Mouse (Mus musculus): ENCODE measurements around the gene Stab2.

Stab2 gene

DNA sequence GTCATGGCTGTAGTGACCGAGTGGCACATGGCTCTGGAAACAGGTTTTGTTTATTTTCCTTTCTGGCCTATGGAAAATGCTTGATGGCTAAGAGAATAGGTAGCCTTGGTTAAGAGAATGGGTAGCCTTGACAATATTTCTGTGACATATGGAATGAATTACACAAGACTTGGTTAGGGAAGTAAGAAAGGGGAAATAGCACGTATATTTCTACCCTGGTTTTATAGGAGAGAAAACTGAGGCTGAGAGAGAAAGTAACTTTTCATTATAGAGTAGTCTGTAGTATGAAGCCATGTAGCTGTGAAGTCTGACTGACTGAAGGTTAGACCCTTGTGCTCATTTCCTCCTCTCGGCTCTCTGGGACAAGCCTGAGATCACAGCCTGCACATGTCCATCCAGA is 180.9 kb downstream of the Stab2 start:
- DNase-seq (ENCODE audit: low spot score), result no peak

DNA sequence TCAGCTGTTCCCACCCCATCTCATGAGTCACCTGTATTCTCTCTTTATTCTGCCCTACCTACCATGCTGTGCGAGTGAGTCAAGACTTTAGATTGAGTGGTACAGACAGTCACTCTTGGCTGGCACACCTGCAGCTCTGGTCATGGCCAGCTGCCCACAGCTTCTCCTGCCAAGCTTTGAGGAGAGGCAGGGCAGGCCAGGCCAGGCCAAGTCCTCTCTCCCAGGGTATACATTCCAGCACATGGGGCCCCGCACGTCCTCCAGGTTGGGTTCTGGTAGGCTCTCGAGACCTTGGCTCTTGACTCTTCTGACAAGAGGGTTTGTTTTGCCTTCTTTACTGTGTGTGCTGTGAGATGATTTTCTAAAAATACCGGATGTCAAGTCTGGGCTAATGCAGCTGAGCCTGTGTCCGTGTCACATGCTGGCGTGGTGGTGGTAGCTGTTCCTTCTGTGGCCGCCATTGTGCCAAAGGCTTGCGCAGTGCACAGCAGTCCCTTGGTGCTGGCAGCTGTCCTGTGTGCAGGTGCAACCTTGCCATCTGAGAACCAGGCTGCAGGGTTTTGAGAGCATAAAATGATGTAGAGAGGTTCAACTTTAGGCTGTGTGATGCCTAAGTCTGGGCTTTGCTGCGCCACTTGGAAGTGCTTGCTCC is 181.8 kb downstream of the Stab2 start:
- DNase-seq (ENCODE audit: low spot score), result no peak

DNA sequence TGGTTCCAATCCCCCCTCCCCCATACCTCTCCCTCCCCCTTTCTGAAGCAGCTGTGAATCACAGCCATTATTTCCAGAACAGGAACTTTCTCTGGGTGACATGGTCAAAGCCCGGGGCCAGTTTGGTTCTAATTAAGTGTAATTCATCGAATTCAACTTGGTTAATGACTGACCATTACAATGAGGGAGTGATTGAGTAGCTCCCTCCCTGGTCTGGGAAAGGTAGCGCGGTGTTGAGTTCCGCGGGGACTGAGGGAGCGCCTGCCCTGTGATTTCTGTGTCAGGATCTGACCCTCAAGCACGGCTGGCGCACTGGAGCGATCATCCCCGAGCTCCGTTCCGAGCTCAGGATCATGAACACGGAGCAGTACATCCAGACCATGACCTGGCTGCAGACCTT is 183.0 kb downstream of the Stab2 start:
- DNase-seq (ENCODE audit: low spot score), result no peak

DNA sequence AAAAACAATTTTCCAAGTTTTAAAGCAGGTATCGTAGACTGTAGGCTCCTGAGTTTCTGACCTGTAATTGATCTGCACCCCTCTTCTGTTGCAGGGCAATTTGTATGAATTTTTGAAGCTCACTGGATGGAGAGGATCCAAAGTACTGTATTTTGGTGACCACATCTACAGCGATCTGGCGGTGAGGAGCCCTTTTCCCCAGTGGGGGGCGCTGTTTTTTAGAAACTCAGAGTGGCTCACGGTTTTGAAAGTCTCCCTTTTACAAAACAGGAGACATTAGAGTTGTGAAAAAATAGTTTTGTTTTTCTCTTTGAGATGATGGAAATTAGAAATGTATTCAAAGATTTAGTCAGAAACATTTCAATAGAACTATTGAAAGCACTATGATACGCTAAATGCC is 183.7 kb downstream of the Stab2 start:
- DNase-seq (ENCODE audit: low spot score), result no peak

DNA sequence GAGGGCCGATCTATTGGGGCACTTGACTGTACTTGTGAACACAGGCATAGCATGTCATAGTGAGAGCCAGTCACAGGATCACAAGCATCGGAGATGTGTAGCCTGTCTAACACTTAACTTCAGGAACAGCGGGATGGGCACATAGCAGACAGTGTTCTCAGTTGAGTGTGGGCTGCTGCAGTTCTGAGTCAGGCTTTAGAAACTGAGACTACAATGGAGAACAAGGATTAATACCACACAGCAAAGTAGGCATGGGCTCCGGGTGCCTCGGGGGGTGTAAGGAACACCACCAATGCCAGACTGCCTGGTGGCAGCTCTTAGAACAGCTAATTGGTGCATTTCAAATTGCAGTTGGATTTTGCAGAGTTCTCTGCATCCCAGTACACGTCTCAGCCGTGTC is 186.8 kb downstream of the Stab2 start:
- no peak for DNase-seq (ENCODE audit: low spot score)

DNA sequence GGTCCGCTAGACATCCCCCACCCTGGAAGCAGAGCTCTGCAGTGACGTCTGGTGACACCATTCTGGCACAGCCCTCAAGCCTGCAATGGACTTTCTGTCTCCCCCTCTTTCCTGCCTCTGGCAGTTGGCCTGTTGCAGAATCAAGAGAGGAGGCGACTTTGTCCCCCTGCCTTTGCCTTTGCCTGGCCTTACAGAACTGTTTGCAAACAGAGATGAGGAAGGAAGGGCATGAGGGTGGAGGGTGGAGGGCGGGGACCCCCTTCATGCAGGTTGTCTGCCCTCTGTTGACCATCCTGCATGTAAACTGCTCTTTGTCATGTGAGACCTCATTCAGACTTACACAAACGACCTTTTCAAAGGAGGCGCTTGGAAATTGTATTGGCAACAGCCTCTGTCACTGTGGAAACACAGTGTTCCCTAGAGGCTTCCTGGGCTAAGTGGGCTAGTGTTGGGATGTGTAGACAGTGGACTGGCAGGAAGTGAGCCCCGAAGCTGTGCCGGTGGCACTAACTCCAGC is 188.1 kb downstream of the Stab2 start:
- DNase-seq (ENCODE audit: low spot score), result no peak

DNA sequence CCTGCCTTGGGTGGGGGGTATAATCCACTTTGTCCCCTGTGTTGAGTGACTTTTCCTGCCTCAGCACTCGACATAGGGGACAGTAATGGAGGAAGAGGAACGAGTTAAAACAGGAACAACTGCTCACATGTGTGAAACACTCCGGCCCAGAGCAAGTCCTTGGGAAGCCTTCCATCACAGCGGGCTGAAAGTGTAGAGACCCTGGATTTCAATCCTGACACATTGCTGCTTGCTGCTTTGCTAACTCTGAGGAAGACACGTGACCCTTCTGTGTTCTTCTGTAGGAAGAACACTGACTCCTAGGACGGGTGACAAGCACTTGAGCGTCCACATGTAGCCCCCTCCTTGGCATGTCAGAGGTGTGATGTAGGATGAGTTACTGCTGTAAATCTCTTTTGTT is 192.7 kb downstream of the Stab2 start:
- DNase-seq (ENCODE audit: low spot score), result no peak

DNA sequence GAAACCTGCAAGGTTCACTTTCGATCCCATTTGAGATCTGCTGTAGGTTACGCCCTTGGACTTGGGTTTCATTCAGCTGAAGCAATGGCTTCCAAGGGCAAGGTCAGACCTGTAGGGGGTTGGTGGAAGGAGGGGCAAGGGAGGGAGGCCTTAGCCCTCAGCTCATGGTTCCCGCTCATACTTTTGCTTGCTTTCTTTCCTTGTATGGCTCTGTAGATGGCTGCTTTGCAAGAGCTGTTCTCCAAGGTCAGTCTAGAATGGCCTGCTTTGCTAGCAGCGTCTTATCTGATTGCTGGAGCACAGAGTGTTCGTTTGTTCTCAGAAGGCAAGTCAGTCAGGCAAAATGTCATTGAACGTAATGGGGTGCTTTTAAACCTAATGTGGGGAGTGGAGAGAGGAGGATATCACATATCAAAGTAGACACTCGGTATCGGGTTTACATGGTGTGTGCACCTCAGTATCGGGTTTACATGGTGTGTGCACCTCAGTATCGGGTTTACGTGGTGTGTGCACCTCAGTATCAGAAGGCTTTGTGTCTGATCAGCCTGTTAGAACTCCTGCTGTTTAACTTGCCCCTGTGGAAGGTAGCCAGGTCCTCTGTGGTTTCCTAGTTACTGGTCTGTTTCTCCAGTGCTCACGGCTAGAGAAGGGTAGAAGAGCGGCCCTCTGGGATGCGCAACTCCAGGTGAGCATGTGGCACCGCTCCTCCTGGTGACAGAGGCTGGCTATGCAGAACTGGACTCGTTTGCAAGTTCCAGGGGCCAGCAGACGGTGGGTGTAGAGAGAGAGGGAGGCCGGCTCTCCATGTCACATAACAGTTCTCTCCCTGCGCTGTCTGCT is 193.3 kb downstream of the Stab2 start:
- DNase-seq (ENCODE audit: low spot score), result no peak

DNA sequence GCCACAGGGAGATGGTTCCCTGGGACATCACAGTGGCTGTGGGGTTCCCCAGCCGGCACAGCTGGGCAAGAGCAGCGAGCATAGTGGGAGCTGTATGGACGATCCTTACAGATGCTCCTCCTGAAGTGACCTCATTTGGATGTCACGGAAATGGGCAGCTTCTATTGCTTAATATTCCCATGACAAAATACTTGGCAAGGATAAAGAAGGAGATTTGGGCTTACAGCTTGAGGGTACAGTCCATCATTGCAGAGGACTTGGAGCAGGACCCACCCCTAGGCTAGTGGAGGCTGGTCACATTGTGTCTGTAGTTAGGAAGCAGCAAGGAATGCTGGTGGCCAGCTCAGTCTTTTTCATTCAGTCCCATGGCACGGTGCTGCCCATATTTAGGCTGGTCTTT is 197.2 kb downstream of the Stab2 start:
- no peak for DNase-seq (ENCODE audit: low spot score)

DNA sequence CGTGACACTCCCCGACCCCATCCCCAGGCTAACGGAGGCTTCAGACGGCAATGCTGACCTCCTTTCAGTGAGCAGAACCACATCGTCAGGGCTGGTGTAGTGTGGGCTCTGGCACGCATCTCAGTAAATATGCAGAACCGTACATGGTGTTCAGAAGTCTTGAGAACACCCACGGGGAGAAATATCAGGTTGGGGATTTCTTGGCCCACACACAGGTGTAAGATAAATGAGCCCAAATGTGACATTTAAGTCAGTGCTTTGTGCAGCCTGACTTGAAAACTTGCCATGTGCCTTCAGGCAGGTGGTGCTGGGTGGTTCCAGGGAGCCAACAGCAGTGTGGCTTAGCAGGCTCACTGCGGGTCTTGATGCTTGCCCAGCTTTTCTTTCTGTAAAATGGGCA is 197.8 kb downstream of the Stab2 start:
- no peak for DNase-seq (ENCODE audit: low spot score)

DNA sequence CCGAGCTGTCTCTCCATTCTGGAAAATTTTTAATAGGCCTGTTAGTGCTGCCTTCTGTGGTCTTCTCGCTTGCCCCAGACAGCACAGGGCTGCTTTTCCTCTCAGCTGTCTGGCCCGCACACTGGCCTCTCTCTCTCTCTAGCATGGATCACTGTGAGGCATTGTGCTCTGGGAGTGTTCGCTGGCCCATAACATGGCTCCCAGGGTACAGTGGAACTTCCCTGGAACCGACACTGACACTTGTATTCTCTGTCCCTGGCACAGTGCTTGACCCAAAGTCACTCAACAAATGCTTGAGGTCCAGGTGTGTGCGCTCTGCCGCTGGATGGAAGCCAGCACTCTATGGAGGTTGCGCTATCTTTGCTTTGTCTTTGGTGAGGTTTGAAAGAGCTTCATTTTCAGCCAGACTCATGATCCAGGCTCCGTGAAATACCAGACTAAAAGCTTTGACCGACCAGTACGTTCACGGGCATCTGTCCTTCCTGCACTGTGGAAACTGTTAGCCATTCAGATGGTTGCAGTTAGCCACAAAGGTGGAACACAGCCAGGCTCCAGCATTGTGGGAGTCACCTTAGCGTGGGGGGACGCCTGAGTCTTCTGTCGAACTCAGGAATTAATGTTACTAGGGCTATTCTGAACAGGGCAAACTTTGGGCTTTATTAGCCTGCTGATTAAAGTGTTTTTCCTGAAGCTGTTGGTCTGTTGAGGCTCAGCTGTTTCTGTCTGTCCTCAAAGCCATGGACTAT is 199.6 kb downstream of the Stab2 start:
- DNase-seq (ENCODE audit: low spot score), result no peak

DNA sequence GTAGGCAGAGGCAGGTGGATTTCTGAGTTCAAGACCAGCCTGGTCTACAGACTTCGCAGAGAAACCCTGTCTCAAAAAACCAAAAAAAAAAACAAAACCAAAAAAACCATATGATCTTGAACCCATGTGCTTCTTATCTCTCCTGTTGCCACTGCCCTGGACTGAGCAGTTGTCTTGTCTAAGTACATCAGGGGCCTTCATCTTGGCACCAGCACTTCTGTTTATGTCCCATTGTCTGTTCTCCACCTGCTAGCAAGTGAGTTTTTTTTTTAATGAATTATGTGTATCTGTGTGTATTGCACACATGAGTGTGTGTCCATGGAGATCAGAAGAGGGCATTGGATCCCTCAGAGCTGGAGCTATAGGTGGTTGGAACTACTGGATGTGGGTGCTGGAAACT is 200.5 kb downstream of the Stab2 start:
- no peak for DNase-seq (ENCODE audit: low spot score)

DNA sequence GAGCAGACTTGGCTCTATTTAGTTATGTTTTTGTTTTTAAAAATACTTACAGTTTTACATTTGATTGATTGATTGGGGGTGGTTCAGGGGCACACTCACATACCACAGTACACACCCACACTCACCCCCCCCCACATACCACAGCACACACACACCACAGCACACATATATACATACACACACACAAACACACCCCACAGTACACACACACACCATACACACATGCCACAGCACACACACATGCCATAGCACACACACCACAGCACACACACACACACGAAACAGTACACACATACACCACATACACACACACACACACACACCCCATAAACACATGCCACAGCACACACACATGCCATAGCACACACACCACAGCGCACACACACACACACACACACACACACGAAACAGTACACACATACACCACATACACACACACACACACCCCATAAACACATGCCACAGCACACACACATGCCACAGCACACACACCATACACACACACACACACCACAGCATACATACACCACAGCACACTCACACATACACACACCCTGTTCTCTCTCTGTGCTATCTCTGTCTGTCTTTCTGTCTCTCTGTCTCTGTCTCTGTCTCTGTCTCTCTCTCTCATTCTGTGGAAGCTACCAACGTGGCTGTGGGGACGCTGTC is 211.6 kb downstream of the Stab2 start:
- no peak for DNase-seq (ENCODE audit: low spot score)

DNA sequence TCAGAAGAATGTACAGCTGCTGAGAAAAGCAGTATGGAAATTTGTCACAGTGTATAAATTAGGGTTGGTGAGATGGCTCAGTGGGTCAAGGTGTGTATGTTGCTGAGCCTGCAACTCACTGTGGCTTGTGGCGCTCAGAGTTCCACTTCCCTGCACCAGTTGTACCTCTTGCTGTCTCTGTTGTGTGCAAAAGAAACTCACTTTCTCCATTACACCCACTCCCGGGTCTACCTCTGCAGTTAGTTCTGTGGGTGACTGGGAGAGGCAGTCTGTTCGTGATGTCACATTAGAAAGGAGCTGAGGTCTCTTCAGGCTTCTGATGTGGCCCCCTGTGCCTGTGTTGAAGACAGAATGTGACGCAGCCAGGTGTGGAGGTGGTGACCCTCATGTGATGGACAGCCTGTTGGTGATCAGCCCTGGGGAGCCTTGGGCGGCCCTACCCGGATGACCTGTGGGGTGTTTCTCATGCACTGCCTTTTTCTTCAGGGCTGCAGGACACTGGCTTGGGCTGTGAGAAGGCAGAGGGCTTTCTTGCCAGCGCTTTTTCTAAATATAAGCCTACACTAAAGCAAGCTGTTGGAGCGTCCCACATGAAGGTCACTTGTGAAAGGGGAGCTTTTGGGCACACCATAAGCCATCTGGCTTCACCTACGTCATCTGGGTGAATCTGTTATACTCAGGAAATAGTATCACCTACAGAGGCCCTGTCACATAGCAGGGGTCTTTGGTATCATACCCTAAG is 212.9 kb downstream of the Stab2 start:
- no peak for DNase-seq (ENCODE audit: low spot score)

DNA sequence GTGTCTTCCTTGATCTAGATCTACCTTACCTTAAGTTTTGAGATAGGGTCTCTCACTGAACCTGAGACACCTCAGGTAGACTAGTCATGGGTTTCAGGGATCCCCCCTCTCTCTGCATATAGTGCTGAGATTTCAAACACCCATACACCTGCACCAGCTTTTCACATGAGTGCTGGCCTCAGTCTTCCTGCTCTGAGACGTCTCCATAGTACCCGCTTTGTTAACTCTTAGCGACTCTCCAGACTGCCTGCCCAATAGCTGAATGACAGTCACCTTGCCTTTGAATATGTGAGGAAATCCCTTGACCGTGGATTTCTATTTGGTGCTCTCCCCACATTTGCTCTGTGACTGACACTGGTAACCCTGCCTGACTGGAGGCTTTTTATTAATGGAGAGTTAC is 213.6 kb downstream of the Stab2 start:
- no peak for DNase-seq (ENCODE audit: low spot score)

DNA sequence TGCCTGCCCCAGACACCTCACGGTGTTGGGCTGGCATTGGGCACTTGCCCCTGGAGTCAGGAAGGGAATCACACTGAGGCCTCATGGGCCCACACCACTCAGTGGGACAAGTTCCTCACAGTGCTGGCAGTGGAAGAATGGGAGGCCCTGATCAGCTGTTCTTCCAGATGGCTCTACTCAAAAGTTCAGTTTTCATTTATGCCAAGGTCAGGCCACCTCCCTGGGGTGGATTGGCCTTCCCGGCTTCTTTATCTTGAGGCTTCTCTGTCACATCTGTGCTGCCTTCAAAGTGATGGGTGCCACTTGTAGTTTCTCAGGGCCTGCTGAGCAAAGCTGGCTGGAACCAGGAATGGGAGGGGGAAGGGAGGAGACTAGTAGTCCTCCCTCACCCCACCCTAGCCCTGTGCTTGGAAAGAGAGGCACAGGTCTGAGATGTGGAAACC is 214.3 kb downstream of the Stab2 start:
- DNase-seq (ENCODE audit: low spot score), result no peak

DNA sequence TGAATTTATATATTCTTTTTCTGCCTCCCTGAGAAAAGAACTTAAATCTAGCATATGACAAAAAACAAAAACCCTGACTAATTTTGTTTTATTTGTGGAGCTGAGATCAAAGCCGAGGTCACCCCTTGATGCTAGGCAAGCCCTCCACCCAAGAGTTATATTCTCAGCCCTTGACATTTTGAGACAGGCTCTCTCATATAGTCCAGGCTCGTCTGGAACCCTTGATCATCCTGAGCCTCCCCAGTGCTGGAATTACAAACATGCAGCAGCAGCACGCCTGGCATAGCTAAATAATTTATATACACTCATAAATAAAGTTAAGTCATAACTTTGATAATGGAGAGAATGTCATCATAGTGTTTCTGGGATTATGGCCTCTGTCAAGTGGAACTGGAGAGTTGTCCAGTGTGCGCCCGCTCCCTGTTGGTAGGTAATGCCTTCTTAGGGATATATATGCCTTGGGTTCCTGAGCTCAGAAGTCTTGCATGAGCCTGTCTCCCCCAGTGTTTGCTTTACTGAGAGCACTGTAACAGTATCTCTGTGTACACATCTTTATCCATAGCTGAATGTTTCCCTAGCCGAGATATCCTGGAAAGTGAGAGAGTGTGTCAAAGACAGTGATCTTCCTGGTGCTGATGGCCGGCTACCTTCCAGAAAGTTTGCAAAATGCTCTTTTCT is 216.2 kb downstream of the Stab2 start:
- no peak for DNase-seq (ENCODE audit: low spot score)
